Mouse (Mus musculus) R1 (cell line): ENCODE data around the gene Plekhh1.

ENCODE experiments used
- DNase-seq: peaks from one replicate; pipeline ENCODE4 v3.0.0-alpha.2; 2018; ENCODE audit warnings: low read depth, low spot score

Plekhh1 gene

DNA sequence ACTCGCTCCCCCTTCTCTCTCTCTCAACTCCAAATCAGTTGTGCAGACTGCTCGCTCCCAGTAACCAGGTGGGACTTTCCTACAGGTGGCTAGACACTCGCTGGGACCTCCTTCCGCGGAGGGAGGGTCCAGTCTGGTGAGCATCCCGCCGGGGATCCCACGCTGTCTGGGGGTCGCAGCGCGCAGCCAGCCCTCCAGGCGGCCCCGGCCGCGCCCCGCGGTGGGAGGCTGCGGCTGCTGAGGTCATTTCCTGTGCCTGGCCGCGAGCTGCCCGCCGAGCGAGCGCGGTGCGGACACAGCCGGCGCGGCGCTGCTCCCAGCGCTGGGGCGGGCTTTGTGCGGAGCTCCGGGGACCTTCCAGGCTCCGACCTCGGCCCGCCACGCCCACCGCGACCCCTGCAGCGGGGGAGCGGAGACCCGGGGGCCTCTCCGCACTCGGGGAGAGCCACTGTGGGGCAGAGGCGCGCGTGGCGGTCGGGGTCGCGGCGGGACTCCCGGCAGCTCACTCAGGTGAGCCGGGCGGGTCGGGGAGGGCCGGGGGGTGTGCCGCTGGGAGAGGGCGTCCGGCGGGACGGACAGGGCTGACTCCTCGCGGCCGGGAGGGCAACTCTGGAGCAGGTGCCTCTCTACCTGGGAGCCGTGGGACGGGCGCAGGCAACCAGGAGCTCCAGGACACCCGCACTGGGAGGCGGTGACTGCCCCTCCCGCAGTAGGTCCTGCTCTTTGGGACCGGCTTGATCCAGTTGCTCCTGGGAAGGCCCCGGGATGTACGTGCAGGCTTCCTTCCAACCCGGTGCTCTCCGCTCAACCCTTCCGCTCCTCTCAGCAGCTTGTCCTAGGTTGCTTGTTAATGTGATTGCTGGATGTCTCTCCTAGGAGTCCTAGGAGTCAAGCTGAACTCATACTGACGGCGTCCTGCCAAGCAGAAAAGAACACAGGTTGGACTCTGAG is at the start of gene Plekhh1:
Plekhh1 (plus strand) TSS at position 253 of the 951 bp plus-strand sequence.
- peak; percentile 84 for DNase-seq

DNA sequence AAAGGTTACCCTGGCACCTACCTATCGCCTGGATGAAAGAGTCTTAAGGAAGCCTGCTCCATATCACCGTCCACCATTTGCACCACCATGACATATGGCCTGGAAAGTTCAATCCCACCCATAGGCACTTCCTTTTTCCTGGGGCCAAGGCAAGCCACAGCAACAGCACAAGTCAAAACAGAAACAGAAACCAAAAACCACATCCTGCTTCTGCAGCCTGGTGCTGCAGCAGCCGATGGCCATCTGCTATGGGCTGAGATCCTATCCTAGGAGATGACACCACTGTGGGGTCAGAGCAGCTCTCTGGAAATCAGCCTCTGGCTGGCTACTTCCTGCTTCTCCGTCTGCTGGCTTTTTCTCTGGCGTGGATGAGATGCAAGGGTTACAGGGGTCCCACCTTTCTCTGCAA is 48.3 kb upstream of the Plekhh1 start:
- DNase-seq: no peak

DNA sequence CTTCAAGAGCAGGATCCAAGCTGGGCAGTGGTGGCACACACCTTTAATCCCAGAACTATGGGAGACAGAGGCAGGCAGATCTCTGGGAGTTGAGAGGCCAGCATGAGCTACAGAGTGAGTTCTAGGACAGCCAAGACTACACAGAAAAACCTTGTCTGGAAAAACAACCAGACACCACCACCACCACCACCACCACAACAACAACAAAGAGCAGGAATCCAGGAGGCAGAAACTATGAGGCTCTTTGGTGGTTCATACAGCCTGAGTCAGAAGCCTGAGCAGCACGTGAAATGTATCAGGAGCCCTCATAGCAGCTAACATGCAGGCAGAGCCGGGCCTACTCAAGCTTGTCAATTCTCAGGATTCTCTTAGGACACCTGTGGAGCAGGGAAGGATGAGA is 47.8 kb upstream of the Plekhh1 start:
- DNase-seq: no peak

DNA sequence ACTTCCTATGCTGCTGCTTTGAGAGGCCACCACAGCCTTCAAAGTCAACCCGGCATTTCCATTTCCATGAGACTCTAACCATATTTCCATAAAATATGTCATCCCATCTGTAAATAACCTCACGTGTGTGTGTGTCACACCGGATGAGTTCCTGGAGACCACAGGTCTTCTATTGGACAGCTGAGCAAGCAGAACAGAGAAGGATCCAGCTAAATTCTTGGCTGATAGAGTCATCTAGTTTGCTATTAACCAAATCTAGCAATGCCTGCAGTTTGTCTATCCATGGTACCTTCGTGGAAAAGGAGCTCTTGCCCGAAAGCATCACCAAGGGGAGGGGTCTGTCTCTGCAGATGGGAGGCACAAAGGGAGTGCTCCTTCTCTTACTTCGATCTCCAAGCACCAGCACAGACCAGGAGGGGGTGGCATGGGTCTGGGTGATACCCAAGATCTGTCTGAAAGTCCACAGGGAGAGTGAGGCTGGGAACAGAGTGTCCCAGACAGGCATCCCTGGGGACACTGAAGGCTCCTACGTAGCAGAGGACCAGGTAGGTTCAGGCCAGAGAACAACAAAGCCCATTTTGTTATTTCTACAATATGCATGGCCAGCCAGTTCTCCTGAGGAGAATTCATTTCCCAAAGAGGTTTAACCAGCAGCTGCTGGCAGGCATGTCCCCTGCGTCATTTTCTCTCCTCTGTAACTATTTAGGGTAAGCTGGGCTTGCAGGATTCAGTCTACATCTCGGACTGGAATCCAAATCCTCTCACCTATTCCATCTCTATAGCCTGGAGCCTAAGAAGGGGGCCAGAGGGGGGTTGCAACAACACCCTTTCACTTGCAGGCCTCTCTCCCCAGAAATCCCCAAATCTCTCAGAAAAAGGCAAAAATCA is 46.8 kb upstream of the Plekhh1 start:
- no peak for DNase-seq

DNA sequence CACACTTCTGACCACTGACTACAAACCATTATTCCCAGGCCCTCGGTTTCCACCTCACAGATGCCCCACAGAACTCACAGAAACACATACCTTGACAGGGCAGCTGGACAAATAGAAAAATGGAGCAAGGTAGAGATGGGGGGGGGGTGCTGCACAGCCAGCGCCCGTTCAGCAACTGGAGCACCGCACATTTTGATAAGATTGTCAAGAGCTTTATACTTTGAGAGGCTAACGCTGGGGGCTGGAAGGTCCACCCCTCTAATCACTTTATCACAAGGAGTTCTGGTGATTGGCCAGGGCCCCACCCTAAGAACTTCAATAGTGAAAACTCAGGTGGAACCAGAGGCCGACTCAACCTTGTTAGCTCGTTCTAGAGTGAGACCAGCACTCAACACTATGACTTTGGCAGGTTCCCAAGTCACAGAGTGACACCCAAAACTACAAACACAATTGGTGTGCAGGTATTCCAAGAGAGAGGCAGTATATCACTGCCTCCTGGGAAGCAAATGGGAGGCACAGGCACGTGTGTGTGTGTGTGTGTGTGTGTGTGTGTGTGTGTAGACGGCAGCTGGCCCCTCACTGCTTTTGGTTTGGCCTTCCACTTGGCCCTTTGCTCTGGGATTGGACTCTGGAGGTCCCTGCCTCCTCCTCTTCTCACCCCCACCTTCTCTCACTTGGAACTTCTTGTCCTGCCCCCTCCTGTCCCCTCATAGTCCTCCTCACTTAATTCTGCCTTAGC is 45.5 kb upstream of the Plekhh1 start:
- DNase-seq: no peak

DNA sequence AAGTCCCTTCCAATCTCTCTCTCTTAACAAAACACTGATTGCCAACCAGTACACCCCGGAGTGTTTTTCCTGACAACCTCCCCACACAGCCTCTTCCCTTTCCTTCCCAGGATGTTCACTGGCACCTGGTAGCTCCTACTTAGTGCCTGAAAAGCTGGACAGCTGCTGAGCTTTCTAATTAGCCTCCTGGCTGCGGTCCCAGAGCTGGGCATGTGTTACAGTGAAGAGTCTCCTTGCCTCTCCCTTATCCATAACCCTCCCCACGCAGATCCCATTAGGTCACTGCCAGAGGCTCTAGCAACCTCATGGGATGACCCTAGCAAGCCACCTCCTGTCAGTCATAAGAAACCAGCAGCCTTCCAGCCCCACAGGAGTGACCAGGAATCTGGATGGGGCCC is 44.9 kb upstream of the Plekhh1 start:
- DNase-seq: no peak

DNA sequence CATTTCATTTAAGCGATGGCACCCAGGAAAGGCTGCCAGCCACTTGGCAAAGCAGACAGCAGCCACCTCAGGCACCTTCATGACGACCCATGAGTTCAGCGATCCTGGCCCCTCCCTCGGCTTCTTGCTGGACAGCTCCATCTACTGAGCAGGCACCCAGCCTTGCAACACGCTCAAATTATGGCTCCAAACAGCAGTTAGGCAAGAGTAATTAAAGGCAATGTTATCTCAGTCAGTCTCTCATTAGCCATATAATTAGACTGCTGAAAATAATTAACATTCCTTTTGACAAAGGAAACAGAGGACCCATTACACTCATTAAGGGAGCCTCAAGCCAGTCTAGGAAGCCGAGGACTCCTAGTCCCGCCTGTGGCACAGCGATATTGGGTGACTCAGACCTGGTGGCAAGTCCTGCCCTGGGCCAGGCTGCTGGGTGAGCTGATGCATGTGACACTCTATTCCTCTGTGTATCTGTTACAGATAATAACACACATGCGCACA is 41.3 kb upstream of the Plekhh1 start:
- DNase-seq: peak; percentile 50

DNA sequence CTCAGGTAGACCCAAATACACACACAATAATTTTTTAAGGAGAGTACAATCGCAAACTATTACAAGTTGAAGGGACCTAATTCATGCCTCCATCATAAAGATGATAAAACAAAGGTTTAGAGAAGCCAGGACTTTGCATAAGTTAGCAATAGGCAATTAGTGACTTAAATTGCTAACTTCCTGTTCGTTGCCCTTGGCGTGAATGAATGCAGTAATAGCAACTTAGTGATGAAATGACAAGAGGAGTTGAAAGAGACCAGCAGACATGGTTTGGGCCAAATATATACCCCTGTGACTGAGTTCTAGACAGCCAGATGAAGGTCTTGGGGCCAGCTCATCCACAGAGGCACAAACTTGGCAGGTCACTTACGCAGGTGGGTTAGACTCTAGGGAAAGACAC is 32.7 kb upstream of the Plekhh1 start:
- no peak for DNase-seq

DNA sequence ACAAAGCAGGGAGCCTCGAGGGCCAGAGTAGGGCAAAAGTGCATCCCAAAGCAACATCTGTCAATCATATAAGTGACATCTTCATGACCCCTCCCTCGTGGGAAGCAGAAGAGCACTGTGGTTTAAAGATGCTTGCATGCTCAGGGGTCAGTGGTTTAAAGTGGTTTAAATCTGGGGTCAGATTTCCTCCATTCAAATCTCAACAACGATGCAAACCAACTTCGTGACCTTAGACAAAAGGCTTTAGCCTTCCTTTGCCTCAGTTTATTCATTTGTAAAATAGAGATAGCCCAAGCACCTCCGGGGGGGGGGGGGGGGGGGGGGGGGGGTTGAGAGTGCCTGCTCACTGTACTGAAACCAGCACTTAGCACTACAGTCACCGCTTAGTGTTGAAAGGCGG is 32.3 kb upstream of the Plekhh1 start:
- DNase-seq: peak; percentile 93

DNA sequence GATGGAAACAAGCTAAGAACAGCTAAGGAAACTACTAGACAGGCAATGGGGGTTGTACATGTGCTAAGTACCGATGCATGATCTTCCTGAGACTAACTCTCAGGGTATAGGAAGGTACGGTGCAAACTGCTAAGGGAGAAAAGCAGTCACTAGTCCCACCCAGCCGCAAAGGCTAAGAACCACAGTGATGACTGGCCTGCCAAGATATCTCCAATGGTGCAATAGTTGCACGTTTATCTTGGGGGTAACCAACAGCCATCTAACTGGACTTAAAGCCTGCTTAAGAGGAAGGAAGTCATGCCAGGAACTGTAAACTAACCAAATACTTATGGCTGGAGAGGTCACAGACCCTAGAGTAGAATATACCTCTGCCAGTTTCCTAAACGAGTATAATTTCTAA is 26.6 kb upstream of the Plekhh1 start:
- DNase-seq: no peak

DNA sequence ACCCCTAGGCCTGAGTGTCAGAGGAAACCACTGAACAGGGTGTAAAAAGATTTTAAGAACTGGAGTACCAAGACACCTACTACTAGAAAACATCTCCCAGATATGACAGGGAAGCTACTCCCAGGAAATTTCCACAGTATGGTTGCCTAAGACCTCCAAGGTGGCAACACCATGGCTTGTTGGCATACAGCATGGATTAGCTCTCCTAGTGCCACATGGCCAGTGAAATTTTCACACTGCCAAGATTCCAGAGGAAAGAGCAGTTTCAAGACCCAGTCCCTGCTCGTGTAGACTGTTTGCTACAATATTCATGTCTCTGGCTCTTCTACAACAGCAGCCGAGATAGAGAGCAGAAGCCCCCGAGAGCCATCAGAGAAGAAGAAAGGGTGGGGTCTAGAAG is 26.0 kb upstream of the Plekhh1 start:
- no peak for DNase-seq

DNA sequence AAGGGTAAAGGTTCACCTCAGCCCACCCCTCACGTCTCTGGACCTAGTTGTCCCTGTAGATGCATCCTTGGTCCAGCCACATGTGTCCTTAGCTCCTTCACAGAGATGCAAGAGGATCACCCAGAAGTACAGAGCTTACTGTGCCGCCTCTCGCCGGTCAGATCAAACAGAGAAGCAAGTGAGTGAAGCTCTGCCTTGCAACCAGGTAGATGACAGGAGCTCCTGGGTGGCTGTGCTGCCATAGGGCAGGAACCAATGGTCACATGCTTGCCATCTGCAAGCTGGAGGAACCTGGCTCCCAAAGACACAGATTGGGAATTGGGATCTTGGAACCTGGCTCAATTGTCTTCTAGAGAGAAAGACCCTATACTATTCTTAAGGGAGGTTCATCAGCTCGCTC is 23.5 kb upstream of the Plekhh1 start:
- no peak for DNase-seq

DNA sequence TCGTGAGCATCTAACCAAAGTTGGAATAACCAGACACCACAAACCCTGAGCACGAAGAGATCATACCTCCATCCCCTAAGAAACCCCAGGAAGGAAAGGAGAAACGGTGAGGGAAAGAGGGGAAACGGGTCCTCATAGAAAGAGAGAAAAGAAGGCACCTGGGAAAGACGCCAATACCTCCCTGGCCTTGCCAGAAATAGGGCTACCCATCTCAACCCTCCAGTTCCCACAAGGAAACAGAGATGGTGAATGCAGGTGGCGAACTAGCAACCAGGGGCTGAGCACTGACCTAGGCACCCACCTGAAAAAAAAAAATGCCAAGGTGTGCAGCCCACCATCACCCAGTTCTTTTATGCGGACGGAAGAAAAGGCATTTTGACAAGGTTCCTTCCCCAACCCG is 22.9 kb upstream of the Plekhh1 start:
- no peak for DNase-seq

DNA sequence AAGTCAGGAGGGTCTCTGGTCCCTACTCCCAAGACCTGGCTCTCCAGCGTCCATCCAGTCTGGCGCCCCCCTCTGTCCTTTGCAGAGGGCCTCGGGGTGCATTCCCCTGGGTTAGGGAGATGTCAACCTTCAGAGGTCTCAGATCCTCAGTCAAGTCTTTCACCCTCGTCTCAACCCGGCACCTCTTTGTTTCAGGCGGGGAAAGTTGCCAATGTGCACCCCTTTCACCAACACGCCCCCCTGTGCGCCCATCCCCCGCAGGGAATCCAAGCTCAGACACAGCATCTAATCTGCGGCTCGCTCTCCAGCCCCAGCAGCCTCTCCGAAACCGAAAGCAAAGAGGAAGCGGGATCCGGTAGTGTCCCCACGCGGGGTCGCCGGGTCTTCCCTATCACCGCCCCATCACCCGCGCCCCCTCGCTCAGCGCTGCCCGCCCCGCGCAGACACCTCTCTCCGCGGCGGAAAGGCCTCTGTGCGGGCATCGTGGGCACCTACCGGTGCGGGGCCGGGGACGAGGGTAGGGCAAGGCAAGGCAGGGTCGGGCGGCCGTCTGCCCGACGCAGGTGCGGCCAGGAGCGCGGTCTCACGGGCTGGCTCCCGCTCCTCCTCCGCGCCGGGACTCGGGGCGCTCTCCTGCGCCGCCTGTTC is 22.4 kb upstream of the Plekhh1 start:
- peak; percentile 66 for DNase-seq

DNA sequence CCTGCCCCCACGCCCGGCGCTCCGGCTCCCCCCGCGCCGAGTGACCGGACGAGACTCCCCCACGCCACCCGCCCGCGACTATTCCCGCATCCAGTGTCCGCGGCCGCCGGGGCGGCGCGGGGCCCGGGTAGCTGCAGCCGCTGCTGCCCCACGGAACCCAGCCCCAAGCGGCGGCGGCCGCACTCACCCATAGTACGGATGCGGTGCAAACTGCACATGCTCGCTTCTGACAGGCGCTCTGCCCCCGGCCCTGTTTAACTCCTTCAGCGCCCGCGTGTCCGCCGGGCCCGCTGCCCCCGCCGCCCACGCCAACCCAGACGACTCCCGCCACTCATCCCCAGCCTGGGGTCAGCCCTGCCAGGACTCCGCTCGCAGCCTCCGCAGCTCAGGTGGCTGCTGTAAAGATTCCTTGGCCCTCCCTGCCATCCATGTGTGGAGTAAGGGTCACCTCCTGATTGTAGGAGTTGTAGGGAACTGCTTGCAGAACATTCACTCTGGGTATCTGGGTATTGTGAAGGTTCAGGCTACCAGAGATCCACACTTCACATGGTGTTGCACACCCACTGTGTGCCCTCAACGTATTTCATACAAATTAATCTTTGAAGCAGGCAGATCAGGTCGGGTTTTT is 21.7 kb upstream of the Plekhh1 start, which contains the start of gene Tmem229b:
Tmem229b (minus strand) TSS at position 502 of the 628 bp plus-strand sequence.
- DNase-seq: peak; percentile 77

DNA sequence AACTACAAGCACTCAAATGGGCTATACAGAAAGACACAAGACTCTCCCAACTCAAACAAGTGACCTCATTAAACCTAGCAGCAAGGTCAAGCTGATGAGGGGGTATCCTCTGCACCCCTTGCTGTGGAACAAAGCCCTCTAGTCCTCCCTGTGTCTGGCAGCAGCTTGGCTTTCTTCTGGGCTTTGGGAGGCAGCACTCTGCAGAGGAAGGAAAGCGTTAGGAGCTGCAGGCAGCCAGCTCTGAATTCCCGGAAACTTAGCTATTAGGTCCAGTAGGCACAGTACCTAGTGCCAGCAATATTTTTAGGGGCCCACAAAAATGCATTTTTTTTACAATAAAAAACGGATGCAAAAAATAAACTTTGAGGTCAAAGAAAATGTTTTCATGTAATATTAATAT is 18.4 kb upstream of the Plekhh1 start:
- DNase-seq: no peak

DNA sequence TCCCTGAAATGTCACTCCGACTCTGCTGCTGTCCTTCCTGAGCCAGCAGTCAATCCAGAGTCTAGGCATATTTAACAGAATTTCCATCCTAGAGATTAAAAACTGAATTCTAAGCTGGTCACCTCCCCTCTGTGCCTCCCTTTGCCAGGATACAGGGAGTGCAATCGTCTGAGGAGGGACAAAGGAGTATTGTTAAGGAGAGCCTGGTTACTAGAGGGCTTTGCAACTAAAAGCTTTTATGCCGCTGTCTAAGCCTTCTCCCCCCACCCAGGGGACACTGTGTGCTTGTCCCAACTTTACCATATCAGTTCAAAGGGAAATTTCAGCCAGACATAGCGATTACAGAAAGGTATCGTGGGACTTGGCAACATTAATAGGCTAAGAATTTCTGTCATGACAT is 12.9 kb upstream of the Plekhh1 start:
- DNase-seq: no peak

DNA sequence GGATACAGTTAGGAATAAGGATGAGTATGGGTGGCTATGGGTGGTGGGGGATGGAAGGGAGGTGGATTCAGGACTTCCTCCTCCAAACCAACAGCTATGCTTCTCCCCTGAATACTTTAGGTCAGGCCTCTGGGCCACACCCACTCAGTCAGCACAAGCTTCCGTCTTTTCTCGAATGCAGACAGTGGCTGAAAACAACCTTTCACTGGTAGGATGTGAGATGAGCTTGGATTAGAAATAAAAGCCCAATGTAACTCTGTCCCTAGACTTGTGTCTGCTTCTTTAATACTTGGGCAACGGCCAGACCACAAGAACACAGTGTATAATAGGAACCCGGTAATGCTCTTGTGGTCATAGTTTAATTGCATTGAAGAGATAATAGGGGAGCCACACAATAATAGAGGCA is 11.0 kb upstream of the Plekhh1 start:
- no peak for DNase-seq

DNA sequence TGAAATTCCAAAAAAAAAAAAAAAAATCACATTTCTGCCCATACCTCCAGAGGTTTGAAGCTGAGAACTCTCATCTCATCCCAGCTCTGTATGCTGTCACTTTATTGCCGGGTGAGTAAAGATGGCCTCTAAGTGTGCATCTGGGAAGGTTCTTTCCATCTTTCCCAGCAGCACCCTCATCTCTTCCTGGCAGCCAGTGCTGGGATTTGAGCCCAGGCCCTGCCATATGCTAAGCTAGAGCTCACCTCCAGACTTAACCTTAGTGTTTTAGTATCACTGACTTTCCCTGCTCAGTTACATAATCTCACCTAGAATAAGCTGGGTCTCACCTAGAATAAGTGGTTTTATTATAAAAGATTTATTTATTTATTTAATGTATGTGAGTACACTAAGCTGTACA is 7.1 kb upstream of the Plekhh1 start:
- DNase-seq: no peak

DNA sequence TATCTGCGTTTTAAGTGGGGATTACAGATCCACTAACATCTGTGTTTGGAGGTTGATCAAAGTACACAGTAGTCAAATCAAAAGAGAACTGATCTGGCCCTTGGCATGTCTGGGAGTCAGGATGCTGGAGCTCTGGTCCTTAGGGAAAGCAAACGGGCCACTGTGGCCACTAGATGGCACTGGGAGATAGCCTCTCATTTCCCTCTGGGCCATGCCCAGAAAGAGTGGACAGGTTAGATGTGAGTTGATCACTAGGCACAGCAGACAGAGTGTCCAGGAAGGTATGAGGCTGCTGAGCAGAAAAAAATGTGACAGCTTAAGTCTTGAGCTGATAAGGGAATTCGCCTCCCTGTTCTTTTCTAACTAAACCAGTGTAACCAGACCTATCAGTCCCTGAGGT is 6.1 kb upstream of the Plekhh1 start:
- peak; percentile 65 for DNase-seq

DNA sequence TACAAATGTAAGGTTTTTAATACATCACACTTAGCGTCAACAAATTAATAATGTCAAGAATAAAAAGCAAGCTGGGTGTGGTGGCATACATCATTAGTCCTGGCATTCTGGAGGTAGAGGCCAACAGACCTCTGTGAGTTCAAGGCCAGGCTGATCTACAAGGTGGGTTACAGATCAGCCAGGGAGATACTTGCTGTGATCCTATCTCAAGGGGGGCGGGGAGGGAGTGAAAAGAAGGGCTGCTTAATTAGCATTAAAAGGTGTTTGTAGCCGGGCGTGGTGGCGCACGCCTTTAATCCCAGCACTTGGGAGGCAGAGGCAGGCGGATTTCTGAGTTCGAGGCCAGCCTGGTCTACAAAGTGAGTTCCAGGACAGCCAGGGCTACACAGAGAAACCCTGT is 1.4 kb upstream of the Plekhh1 start:
- DNase-seq: peak; percentile 58
